Mouse (Mus musculus) heart, postnatal 14 days (tissue): Measurements from ENCODE around the gene Tmem212. TPM values are rescaled to one million over a fixed set of nuclear protein-coding genes. Genes with fewer than 3 reads are reported as not detected.
A peak's percentile ranks its signal among the peaks of the same experiment; 100 is the strongest.

Experiments used
- DNase-seq, 2 experiments: peaks; one replicate each; pipeline ENCODE4 v3.0.0; 2021 to 2022
- intact Hi-C: fragments of 180-260 bp; cut with DNase I; formaldehyde crosslinking; loops from one replicate; pipeline ENCODE4 v1.15.1; 2025
- total RNA-seq, 2 experiments: library from RNA; stranded (reverse); gene quantifications; 2 replicates each; pipeline ENCODE4 v1.2.3; 2021

Tmem212 gene
- total RNA-seq, 2 experiments from 2014 or later: 0.55 TPM; not detected in 1

DNA sequence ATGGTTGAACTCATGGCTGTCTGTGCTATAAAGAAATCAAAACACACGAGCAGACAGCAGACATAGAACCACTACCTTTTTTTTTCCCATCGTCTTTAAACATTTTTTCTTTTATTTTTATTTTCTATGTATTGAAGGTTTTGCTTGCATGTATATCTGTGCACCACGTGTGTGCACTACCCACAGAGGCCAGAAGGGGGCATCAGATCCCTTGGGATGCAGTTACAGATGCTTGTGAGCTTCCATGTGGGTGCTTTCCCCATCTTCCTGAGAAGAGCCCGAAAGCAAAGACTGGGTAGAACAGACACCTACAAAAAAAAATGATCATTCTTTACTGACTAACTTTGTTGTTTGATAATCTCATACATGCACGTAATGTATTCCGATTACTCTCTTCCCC is 5.7 kb upstream of the Tmem212 start:
- intact Hi-C loops: no loop called here

DNA sequence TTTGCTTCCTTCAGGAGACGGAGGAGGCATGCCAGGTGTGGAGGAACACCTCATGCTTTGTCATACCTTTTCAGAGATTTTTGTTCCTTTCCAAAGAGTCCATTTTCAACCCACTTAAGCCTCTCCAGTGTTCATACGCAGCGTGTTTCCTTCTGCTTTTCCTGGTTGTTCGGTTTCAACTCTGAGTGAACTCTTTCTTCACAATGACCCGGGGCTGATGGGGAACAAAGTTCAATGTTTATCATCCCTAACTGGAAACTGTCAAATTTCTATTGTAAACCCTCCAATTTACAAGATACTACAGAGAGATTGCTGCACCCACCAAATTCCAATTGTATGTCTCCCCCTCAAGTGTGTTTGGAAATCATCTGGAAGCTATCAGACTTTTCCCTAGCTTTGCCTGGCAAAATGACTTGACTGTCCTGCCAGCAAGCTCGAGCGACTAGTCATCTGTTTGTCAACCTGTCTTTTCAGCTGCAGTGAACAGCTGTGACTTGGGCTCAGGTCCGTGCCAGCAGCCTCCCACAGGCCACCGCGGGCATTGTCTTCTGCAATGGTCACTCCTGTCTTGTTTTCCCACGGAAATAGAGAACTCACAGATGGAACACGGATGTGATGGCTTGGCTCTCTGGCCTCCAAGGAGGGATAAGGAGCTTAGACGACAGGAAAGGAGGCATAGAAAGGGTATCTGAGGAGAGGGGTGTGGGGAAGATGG is 3.0 kb upstream of the Tmem212 start:
- DNase-seq: peak; percentile 73 to 76
- intact Hi-C loops: no loop called here

More for the DNA sequence above, 5.7 kb upstream of the Tmem212 start:
- no peak for DNase-seq

DNA sequence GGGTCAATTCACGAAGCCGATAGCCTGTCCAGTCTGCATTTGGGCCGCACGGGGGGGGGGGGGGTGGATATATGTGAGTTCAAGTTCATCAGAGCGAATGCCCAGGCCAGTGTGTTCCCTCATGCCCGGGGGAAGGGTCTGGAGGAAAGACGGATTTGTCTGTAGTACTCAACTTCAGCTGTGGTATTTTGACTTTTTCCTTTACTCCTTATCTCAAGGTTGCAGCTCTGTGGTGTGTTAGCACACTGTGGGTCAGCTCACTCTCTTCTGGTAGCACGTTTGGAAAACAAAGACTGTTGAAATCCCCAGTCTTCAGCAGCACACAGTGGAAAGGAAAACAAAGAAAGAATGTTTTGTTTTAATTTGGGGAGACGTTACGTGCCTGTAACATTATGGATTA is 2.0 kb upstream of the Tmem212 start:
- intact Hi-C loops: no loop called here

DNA sequence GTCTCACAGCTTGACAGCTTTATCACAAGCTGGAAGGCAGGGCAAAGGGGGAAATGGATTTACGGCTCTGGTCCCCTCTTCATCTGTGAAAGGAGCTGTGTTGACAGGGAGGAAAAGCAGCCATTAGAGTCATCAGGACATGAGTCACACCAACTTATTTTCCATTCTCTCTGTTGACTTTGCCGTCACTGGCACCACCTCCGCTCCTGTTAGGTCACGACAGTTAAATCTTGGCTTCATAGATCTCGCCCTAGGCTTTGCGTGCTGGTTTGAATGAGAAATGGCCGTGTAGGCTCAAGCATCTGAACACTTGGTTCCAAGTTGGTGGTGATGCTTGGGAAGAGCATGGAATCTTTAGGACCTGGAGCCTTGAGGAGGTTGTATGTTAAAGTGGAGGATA is 9.6 kb downstream of the Tmem212 start:
- DNase-seq: no peak
- intact Hi-C loops: no loop called here

More for the DNA sequence above, 2.0 kb upstream of the Tmem212 start:
- DNase-seq: no peak

DNA sequence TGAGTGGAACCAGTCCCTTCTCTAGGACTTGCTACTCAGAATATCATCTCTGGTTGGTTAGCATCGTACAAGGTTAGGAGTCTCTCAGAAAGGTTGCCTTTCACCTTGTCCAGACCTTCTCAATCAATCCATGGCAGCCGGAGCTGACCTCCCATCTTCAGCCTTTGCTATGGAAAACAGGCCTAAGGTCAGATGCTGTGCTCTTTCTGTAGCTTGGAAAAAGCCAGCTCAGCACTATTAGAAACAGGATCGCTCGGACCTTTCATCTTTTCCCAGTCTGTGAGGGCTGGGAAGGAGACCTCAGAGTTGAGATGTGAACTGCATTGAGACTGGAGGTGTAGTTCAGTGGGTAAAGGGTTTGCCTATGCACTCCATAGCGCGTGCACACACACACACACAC is 10.6 kb downstream of the Tmem212 start:
- no peak for DNase-seq
- intact Hi-C loops: no loop called here

DNA sequence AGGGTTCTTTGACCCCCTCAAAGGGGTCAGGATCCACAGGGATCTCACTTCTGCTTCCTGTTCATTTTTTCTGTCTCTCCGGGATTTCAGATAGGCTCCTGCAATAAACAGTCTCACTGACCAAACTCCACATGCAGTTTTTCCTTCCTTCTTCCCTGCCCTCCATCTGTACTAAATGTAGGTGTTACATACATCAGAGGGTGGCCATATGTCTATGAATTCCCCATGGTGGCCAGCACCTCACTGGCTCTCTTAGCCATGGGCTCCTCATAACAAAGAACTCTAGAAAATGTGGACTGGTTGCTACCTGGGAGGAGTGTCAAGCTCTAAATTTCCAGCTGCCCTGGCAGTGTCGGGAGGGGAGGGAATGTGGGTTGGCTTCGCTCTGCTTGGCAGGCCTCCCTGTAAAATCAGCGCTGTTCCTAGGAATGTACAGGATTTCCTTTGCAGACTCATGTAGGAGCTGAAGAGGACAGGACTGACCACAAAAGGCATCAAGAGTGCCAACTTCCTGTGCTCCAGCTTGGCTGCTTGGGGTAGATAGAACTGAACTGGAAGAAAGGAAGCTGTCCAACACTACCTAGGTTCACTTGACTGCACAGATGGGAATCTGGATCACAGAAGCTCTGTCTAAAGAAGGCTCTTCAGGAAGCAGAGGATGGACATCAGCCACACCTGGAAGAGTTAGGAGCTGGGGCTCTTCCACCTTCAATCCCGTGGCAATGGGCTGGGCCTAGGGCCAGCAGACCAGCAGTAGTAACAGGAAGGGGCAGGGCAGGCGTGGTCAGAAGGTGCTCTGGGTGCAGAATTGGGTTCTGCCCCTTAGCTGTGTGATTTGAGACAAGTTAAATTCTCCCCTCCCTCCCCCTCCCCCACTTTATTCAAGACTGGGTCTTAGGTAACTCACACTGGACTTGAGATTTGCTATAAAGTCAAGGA is 14.0 kb downstream of the Tmem212 start:
- peak in 1 of 2 experiments; percentile 21 for DNase-seq
- intact Hi-C loops: no loop called here

DNA sequence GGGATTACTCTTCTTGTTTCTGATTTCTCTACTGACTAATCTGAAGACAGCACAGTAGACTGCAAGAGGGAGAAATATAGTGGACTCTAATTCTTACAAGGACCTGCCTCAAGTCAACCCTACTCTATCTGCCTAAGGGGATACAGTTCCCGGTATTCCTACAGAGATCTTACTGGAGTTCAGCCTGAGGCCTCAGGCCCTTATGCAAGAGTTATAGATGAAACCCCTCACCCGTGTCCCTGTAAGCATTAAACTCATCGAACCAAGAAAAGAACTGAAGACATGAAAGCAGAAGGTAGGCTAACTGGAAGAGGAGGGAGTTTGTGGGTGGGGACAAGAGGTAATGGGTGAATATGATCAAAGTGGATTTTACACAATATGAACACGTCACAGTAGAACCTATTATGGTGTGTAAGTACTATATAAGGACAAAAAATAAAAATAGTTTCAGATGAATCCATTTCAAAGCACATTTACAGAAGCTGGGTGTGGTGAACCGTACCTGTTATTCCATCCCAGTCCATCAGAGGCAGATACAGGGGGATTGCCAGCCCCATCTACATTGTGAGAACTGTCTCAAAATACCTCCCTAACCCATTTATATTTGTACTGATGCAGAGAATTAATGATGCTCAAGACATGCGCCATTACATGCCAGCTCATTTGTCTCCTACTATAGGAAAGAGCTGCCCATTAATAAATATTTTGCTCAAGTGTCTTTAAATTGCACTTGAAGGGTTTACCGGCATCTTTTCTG is 17.1 kb downstream of the Tmem212 start:
- DNase-seq: no peak
- intact Hi-C loops: no loop called here

DNA sequence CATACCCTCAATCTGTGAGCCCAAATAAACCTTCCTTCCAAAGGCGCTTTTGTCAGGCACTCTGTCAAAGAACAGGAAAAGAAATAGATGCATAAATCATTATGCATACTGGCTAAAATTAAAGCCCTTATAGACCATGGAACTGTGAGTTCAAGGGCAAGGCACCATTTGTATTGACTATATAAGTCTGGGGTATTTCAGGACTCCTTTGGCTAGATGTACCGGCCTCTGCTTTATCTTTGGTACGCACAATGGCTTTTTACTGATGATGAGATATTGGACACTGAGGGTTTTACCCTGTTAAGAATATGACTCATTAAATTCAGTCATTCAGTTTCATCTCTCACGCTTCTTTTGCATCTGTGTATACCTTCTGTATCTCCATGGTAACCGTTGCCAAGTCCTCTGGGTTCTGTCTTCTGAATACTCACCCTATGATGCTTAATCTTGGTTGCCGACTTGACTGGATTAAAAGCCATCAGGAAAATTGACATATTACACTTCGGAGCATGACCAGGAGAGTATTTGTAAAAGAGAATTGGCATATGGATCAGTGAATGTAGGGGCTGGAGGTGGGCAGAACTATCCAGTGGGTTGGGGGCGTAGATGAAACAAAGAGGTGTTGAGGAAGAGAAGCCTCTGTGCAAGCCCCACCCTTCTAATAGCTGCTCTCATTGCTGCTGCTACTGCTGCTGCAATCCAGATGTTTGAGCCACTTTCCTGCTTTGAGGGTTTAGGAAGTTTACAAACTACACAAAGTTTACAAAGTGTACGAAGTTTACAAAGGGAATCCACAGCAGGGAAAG is 22.7 kb downstream of the Tmem212 start:
- intact Hi-C loops: no loop called here
- no peak for DNase-seq

DNA sequence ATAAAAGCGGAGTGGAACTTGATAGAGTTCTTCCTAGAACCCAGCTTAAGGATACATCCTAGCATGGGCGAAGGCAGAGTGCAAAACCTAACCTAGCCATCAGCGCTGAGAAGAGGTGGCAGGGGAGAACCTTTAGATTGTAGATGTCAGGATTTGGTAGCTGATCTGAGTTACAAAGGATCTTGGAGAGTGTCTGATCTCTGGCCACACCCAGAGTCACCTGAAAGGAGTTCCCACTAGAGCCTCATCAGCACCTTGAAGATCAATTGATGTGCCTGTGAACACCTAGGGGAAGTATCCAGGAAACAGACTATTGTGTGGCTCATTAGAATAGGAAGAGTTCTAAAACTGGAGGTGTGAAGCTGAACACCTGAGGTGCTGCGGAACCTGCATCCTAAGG is 23.7 kb downstream of the Tmem212 start:
- intact Hi-C loops: no loop called here
- no peak for DNase-seq

DNA sequence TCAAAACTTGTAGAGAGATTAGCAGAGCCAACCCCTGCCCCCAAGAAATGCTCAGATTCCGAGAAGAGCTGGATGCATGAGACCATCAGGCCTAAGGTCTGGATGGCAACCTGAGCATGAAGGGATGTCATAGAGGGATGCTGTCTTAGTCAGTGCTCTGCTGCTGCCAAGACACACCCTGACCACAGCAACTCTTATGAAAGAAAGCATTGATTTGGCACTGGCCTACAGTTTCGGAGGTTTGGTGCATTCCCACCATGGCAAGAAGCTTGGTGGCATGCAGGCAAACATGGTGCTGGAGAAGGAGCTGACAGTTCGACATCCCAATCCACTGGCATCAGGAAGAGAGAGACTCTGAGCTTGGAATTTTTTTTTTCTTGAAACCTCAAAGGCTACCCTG is 24.3 kb downstream of the Tmem212 start:
- no peak for DNase-seq
- intact Hi-C loops: no loop called here

DNA sequence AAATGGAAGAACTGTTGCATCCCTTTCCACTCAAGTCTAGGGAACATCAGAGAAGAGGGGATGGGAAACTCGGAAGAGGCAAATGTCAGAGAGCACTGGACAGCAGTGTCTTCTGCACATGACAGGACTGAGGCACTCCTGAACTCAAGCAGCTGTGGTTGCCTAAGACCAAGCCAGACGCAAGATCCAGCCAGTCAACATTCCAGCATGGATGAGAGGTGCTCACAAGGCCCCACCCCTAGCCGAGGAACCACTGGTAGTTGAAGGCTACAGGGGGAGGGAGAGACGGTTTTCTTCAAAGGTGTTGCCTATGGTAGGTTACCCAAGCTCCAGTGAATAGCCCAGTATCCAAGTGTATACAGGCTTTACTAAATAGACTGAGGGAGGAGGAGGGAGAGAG is 24.8 kb downstream of the Tmem212 start:
- no peak for DNase-seq
- intact Hi-C loops: no loop called here

DNA sequence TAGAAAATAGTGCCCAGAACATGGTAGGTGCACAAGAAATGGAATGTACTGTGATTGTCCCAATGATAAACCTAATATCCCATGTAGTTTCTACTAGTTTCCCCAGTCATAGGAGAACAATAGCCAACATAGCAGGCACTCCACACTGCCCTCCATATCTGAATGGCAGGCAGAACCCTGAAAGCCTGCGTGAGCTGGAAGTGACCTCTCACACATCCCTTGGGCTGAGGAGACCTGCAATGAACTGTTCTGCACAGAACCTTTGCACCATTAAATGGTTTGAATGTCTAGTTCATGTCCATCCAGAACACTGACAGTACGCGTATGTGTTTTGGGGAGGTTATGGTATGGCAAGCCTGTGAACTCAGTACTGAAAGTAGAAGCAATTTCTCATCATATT is 27.5 kb downstream of the Tmem212 start:
- intact Hi-C loops: loop anchor here (10.0 kb wide), 1 partner anchor 404 kb away; no protein-coding TSS in a partner anchor

DNA sequence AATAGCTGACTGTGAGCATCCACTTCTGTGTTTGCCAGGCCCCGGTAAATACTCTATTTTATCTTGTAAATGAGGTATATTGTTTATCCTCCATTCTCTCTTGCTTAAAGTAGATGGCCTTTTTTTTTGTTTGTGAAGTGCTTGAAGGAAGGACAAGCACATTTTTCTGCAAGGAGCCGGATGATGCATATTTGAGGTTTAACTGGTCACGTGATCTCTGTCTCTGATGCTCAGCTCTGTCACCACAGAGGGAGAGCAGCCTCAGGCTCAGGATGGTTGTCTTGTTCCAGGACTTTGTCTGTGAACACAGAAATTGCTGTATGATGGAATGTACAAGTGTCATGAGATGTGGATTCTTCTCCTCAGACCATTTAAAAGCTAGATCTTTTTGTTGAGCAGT is 28.4 kb downstream of the Tmem212 start:
- DNase-seq: no peak
- intact Hi-C loops: loop anchor here (10.0 kb wide), 1 partner anchor 403 kb away; no protein-coding TSS in a partner anchor

More for the DNA sequence above, 27.5 kb downstream of the Tmem212 start:
- no peak for DNase-seq

DNA sequence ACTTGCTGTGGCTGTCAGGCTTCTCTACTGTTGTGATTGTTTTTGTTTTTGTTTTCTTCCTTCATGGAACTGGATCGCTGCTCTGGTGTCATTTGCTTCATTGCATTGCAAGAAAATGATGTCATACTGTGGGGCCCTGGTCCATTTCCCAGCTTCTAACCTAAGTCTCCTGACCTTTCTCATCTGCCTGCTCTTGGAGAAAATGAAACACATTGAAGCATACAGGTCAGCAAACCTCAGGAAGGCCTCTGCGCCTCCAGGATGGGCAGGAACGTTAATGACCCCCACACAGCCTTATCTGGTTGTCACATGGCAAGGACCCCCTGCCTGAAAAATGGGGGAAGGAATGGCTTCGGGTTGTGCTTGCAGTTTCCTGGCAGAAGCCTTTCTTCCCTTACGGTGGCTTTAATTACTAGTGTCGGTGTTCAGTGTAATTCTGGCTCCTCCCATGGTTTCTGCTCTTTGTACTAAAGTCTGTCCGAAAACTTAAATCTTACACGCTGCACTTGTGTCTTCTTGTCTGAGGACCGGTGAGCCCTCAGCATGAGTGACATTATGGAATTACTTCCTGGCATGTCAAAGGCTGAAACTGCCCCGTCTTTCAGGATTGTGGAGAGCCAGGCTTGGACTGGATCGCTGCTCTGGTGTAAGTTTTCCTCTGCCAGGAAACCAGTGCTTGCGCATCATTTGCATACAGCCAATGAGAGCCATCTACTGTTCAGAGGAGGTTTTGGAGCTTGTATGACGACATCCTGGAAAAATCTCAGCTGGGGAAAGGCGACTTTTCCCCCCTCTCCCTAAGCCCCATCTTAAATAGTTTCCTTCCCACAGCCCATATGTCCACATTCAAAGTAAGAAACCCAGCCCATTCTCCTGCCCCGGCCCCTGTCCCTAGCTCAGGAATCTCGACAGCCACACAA is 33.1 kb downstream of the Tmem212 start:
- intact Hi-C loops: loop anchor here (2.0 to 10.0 kb wide), 4 partner anchors 76 to 398 kb away; partner anchors contain the start of genes Fndc3b and Pld1
- DNase-seq: peak; percentile 56 to 76

DNA sequence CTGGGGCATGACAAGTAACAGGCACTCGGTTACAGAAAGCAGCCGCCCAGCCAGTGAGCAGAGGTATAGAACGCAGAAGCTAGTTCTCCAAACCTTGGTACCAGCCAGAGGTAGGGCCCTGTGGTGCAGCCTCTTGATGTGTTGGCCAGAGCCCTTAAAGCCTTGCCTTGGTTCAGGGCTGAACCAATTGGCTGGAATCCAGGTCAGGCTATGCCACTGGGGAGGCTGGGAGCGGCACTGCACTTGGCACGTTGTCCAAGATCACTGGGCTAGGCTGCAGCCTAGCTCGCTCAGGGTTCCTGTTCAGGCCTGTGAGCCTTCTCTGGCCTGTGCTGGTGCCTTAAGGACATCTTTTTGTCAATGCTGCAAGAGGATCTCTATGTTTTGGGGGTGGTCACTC is 34.6 kb downstream of the Tmem212 start:
- peak; percentile 62 to 77 for DNase-seq
- intact Hi-C loops: loop anchor here (5.0 to 10.0 kb wide), 3 partner anchors 149 to 397 kb away; partner anchors contain the start of gene Fndc3b

DNA sequence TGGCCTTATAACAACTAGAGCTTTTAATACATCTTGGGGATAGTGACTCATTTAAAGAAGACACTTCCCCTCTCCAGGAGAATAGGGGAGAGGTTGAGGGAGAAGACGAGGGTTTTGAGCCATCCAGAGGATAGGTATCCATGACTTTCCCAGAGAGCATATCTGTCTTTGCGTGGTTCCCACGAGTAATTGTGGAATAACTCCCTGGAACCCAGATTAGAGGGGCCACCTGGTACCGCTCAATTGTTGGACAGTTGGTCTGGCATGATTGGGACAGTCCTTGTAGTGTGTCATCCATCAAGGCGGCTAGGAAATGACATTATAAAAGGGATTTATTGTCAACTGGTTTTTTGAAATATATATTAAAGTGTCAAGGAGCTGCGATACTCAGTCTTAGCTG is 35.1 kb downstream of the Tmem212 start:
- intact Hi-C loops: loop anchor here (5.0 to 10.0 kb wide), 3 partner anchors 149 to 396 kb away; partner anchors contain the start of gene Fndc3b
- no peak for DNase-seq

DNA sequence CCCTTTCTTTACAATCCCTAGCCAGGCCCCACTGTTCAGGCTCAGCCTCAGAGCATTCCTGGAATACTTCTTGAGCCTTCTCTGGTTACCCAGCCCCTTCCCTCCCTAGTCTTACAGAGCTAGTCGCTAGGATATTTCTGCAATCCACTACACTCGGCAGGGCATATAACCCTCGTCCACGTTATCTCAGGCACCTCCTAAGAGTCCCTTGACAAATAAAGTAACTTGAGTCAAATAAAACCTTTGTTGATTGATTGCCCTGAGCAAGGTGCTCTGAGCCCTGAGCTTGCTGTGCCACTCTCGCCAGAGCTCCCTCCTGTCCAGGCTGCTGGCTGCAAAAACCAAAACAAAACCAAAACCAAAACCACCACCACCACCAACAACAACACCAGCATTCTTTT is 37.0 kb downstream of the Tmem212 start:
- no peak for DNase-seq
- intact Hi-C loops: no loop called here

DNA sequence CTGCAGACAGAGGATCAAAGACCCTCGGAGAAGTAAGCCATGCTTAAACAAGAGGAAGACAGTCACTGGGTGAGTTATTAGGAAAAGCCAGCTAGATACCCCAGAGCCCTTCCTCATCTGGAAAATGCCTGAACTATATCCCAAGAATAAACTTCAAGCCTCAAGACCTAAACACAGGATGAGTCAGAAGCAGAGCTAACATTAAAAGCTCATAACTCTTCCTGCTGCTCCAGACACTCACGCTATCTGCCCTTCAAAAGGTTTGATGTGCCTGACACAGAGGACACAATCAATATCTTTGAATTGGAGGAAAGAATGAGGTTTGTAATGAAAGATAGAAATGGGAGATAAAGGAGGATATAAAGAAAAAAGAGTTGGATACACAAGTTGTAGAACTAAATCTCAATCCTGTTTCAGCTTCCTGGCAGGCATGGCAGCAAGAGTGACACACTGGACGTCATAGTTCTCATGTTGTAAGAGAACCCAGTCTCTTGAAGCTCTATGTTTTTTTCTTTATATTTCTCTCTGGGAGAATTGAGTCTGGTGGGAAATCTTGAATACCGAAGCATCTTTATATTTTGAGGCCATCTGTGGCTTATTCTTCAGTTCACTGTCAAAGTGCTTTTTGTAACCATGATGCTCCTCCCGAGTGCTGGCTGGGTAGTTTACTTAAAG is 37.6 kb downstream of the Tmem212 start:
- no peak for DNase-seq
- intact Hi-C loops: no loop called here
